Mouse (Mus musculus) brown adipose tissue, adult 24 weeks (tissue): ENCODE measurements around the gene Thbd. TPM values are rescaled to one million over a fixed set of nuclear protein-coding genes. Genes with fewer than 3 reads are reported as not detected.

Experiments
- H3K27ac ChIP-seq: fragments of 200-500 bp; replicated peaks from 2 replicates; pipeline ENCODE4 v1.5.1; 2012; ENCODE audit warnings: low read depth, mild to moderate bottlenecking, low read length
- H3K4me1 ChIP-seq: fragments of 200-500 bp; 2 replicates; pipeline ENCODE4 v1.6.1; 2012; ENCODE audit warnings: low read length, mixed read lengths; ENCODE audit not compliant: control insufficient read depth, insufficient read depth, insufficient read length
- H3K4me3 ChIP-seq: fragments of 200-500 bp; 2 replicates; pipeline ENCODE4 v1.5.1; 2012; ENCODE audit warnings: low read depth, mild to moderate bottlenecking, low read length, moderate library complexity; ENCODE audit not compliant: insufficient read depth
- polyA plus RNA-seq: library from polyadenylated mRNA; stranded (reverse); fragments of >200 nt; gene quantifications from 2 replicates; pipeline ENCODE4 v1.2.4, GENCODE M21; 2012; ENCODE audit not compliant: missing spikeins, insufficient read depth, insufficient read length

Gene Thbd
- 12.8 and 14.6 TPM in 2 replicates for polyA plus RNA-seq

GRCm38 (mm10) chr2:148407870-148408760 is at the start of gene Thbd:
Gene Thbd (minus strand): TSS chr2:148408188.
- Histone ChIP-seq H3K4me3 (peak within 1 kb of the TSS; percentile 68), H3K27ac (peak within 1 kb of the TSS; percentile 85), H3K4me1 (0 out of 2 replicates have a peak, but pooled peaks cover 3% of the 10 kb centered on the region)

- Histone ChIP-seq H3K4me1 (peaks cover 7% of the 10 kb centered on the region; the same call in 1 of the 2 replicates), H3K27ac (no peak overlapping the region), H3K4me3 (no peak overlapping the region)
These were observed 47.4 kb upstream of the Thbd start for GRCm38 (mm10) chr2:148455341-148455740.

- H3K27ac ChIP-seq: no peak overlapping the region
- no peak overlapping the region for H3K4me3 ChIP-seq
- H3K4me1 ChIP-seq: peaks cover 7% of the 10 kb centered on the region; the same call in 1 of the 2 replicates
These were observed 46.1 kb upstream of the Thbd start for GRCm38 (mm10) chr2:148454014-148454542.

GRCm38 (mm10) chr2:148453061-148453460 is 45.1 kb upstream of the Thbd start:
- H3K4me3 ChIP-seq: no peak overlapping the region
- H3K27ac ChIP-seq: no peak overlapping the region
- H3K4me1 ChIP-seq: peaks cover 7% of the 10 kb centered on the region; the same call in 1 of the 2 replicates

GRCm38 (mm10) chr2:148451498-148451897 is 43.5 kb upstream of the Thbd start:
- peaks cover 7% of the 10 kb centered on the region; the same call in 1 of the 2 replicates for H3K4me1 ChIP-seq
- no peak overlapping the region for H3K4me3 ChIP-seq
- H3K27ac ChIP-seq: no peak overlapping the region

- Histone ChIP-seq H3K27ac (no peak overlapping the region), H3K4me3 (no peak overlapping the region)
These were observed 42.6 kb upstream of the Thbd start for GRCm38 (mm10) chr2:148450616-148451015.

GRCm38 (mm10) chr2:148449659-148450058 is 41.7 kb upstream of the Thbd start:
- H3K4me3 ChIP-seq: no peak overlapping the region
- no peak overlapping the region for H3K27ac ChIP-seq
- peaks cover 5% of the 10 kb centered on the region for H3K4me1 ChIP-seq

More at GRCm38 (mm10) chr2:148450616-148451015, 42.6 kb upstream of the Thbd start:
- peaks cover 5% of the 10 kb centered on the region; the same call in 1 of the 2 replicates for H3K4me1 ChIP-seq

GRCm38 (mm10) chr2:148446446-148446845 is 38.5 kb upstream of the Thbd start:
- Histone ChIP-seq H3K27ac (no peak overlapping the region), H3K4me1 (peaks cover 7% of the 10 kb centered on the region), H3K4me3 (no peak overlapping the region)

GRCm38 (mm10) chr2:148445616-148446015 is 37.6 kb upstream of the Thbd start:
- Histone ChIP-seq H3K4me1 (peaks cover 5% of the 10 kb centered on the region), H3K4me3 (no peak overlapping the region), H3K27ac (no peak overlapping the region)

GRCm38 (mm10) chr2:148444472-148444871 is 36.5 kb upstream of the Thbd start:
- Histone ChIP-seq H3K4me1 (peaks cover 5% of the 10 kb centered on the region), H3K4me3 (no peak overlapping the region), H3K27ac (peak overlapping the region; percentile 95)

GRCm38 (mm10) chr2:148443249-148443958 is 35.4 kb upstream of the Thbd start, which contains the start of gene Cd93:
Gene Cd93 (minus strand): TSS chr2:148443563.
- Histone ChIP-seq H3K27ac (peak within 1 kb of the TSS; percentile 98), H3K4me3 (peak within 1 kb of the TSS; percentile 78), H3K4me1 (peaks cover 6% of the 10 kb centered on the region)

- peak overlapping the region; percentile 98 for H3K27ac ChIP-seq
- H3K4me3 ChIP-seq: peak overlapping the region; percentile 78
- peaks cover 8% of the 10 kb centered on the region for H3K4me1 ChIP-seq
These were observed 34.7 kb upstream of the Thbd start for GRCm38 (mm10) chr2:148442710-148443109.

GRCm38 (mm10) chr2:148442172-148442571 is 34.2 kb upstream of the Thbd start:
- Histone ChIP-seq H3K4me1 (peaks cover 8% of the 10 kb centered on the region), H3K27ac (peak overlapping the region; percentile 98), H3K4me3 (peak overlapping the region; percentile 78)

- H3K4me3 ChIP-seq: peak overlapping the region; percentile 78
- H3K27ac ChIP-seq: peak overlapping the region; percentile 98
- H3K4me1 ChIP-seq: peaks cover 8% of the 10 kb centered on the region
These were observed 33.4 kb upstream of the Thbd start for GRCm38 (mm10) chr2:148441421-148441820.
